Mouse (Mus musculus) ES-E14 (cell line): ENCODE measurements around the gene Itga2b. TPM values are rescaled to one million over a fixed set of nuclear protein-coding genes. Genes with fewer than 3 reads are reported as not detected.

ENCODE experiments used
- DNase-seq: peaks from one replicate; pipeline ENCODE4 v3.0.0-alpha.2; 2013; ENCODE audit warnings: low read depth, low spot score
- H3K27ac ChIP-seq: 2 replicates; pipeline ENCODE4 v1.5.1; 2012; ENCODE audit warnings: low read depth, mild to moderate bottlenecking, low read length, moderate library complexity, mixed read lengths; ENCODE audit not compliant: poor library complexity, insufficient read depth, severe bottlenecking
- H3K36me3 ChIP-seq: 2 replicates; pipeline ENCODE4 v1.6.1; 2012; ENCODE audit warnings: mild to moderate bottlenecking, low read length, moderate library complexity, mixed read lengths; ENCODE audit not compliant: control insufficient read depth, poor library complexity, insufficient read depth, severe bottlenecking
- H3K4me1 ChIP-seq, 2 experiments: fragments of 150-350 bp in 1 of 2; sonication (generic) in 1 of 2; 2 replicates each; pipeline ENCODE4 v1.6.1; 2012; ENCODE audit warnings: low read length in 2 of 2, mild to moderate bottlenecking in 1 of 2, mixed read lengths in 1 of 2; ENCODE audit not compliant: control insufficient read depth in 2 of 2, insufficient read depth in 2 of 2, poor library complexity in 1 of 2
- H3K4me3 ChIP-seq, 2 experiments: fragments of 150-350 bp in 1 of 2; sonication (generic) in 1 of 2; 2 replicates each; pipeline ENCODE4 v1.5.1; 2012; ENCODE audit warnings: low read length in 2 of 2, low read depth in 1 of 2, mild to moderate bottlenecking in 1 of 2, mixed read lengths in 1 of 2; ENCODE audit not compliant: insufficient read depth in 1 of 2, poor library complexity in 1 of 2, severe bottlenecking in 1 of 2
- H3K9ac ChIP-seq: 2 replicates; pipeline ENCODE4 v1.6.1; 2012; ENCODE audit warnings: low read depth, mild to moderate bottlenecking, low read length, mixed read lengths; ENCODE audit not compliant: poor library complexity, insufficient read depth, severe bottlenecking
- H3K9me3 ChIP-seq: fragments of 150-350 bp; sonication (generic); 2 replicates; pipeline ENCODE4 v1.6.1; 2012; ENCODE audit warnings: low read depth, mild to moderate bottlenecking, low read length; ENCODE audit not compliant: control insufficient read depth, insufficient read depth
- CHD2 ChIP-seq: IDR thresholded peaks from 2 replicates; pipeline ENCODE4 v1.6.1; 2014; ENCODE audit warnings: mild to moderate bottlenecking, low read depth, low read length, inconsistent platforms
- HCFC1 ChIP-seq: IDR thresholded peaks from 2 replicates; pipeline ENCODE4 v1.6.1; 2012; ENCODE audit warnings: low read length, inconsistent platforms, borderline replicate concordance; ENCODE audit not compliant: insufficient read depth
- MAFK ChIP-seq: IDR thresholded peaks from 2 replicates; pipeline ENCODE4 v1.6.1; 2014; ENCODE audit warnings: mild to moderate bottlenecking, low read depth, low read length, inconsistent platforms; ENCODE audit not compliant: insufficient read depth
- ZC3H11A ChIP-seq: IDR thresholded peaks from 2 replicates; pipeline ENCODE4 v1.6.1; 2012; ENCODE audit warnings: low read depth, mild to moderate bottlenecking, inconsistent platforms, low read length, borderline replicate concordance
- ZNF384 ChIP-seq: IDR thresholded peaks from 2 replicates; pipeline ENCODE4 v1.6.1; 2012; ENCODE audit warnings: low read depth, low read length, inconsistent platforms
- in situ Hi-C, 2 experiments: fragments of 600-800 bp; cut with MboI; formaldehyde crosslinking; loops; one replicate each; pipeline ENCODE4 v1.15.1; 2025; ENCODE audit warnings: low sequenced_read_pairs in 2 of 2, inconsistent platforms in 1 of 2; ENCODE audit not compliant: unreplicated experiment in 2 of 2
- total RNA-seq: library from RNA; depleted of rRNA; stranded (reverse); fragments of 300-350 nt; gene quantifications from 2 replicates; pipeline ENCODE4 v1.2.3, GENCODE M21; 2012

Gene Itga2b
- total RNA-seq, 1 experiment = 6.6 TPM

DNA sequence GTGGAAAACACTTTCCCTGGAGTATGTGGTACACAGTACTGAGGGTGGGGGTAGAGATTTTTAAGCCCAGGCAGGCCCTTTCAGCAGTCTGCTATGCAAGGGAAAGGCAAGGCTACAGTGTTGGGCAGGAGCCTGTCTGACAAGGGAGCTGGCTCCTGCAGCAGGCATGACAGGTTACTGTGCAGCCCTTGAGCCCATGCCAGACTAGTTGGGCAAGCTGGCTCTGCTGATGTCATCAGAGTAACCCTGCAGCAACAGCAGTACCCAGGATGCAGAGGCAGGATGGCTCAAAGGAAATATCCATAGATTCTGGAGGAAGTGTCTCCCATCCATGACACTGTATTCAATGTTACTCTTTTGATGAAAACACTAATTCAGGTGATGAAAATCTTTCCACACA, 51.0 kb downstream of the Itga2b start:
- Histone ChIP-seq H3K4me1 (peaks cover 0 to 6% of the 10 kb centered on the region in 2 experiments; a peak in 2 of 4 replicates), H3K9ac (no peak overlapping the region), H3K9me3 (no peaks in the 10 kb centered on the region), H3K4me3 (no peak overlapping the region), H3K27ac (no peak overlapping the region), H3K36me3 (no peaks in the 10 kb centered on the region)
- DNase-seq = no peak
- in situ Hi-C loops = no loop called here
- TF ChIP-seq ZNF384 (no peak), CHD2 (no peak), ZC3H11A (no peak), MAFK (no peak), HCFC1 (no peak)

DNA sequence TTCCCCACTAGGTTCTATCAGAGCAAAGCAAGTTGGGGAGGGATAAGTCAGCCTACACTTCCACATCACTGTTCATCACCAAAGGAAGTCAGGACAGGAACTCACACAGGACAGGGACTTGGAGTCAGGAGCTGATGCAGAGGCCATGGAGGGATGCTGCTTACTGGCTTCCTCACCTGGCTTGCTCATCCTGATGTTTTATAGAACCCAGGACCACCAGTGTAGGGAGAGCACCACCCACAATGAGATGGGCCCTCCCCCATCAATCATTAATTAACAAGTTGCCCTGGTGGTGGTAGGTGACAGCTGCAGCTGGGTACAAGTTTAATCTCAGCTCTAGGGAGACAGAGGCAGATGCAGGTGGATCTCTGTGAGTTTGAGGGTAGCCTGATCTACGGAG, 52.8 kb downstream of the Itga2b start:
- Histone ChIP-seq H3K36me3 (no peaks in the 10 kb centered on the region), H3K27ac (no peak overlapping the region), H3K4me3 (no peak overlapping the region), H3K4me1 (peaks cover 0 to 6% of the 10 kb centered on the region in 2 experiments; a peak in 2 of 4 replicates), H3K9ac (no peak overlapping the region), H3K9me3 (no peaks in the 10 kb centered on the region)
- no peak for DNase-seq
- TF ChIP-seq ZNF384 (no peak), HCFC1 (no peak), ZC3H11A (no peak), MAFK (no peak), CHD2 (no peak)
- in situ Hi-C loops = no loop called here

DNA sequence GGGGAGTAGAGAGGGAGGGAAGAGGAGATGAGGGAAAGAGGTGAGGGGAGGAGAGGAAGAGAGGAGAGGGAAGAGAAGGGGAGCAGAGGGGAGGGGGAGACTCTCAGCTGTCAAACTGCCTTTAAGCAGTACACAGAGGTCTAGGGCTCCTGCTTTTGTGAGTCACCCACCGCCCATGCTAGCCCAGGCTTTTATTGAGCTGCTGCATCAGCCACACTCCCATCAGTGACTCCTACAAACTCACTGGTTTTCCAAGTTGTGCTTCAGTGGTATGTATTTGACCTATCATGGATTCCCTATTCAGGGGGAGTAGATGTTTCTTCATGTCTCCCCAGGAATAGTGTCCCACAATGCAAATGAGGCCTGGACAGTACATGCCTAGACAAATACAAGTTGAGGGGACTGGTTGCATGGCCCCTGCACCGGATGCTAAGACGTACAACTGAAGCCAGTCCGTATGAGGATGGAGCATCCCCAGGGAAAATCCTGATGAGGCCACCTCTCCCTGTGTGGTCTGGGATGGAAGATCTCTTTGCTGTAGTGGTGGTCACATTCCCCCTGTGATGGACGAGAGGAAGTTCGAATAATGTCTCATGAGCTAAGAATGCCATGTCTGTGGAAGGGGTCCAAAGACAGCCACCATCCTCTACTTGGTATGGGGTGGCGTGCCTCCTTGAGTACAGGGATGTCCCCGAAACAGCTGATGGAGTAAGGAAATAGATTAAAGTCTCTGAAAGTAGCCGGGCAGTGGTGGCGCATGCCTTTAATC, 54.7 kb downstream of the Itga2b start:
- no peak overlapping the region for H3K27ac ChIP-seq
- TF ChIP-seq HCFC1 = no peak
- no peak for TF ChIP-seq MAFK
- TF ChIP-seq ZC3H11A = no peak
- TF ChIP-seq ZNF384 = no peak
- no peak for TF ChIP-seq CHD2
- no peaks in the 10 kb centered on the region for H3K9me3 ChIP-seq
- in situ Hi-C loops = no loop called here
- no peak overlapping the region for H3K9ac ChIP-seq
- H3K4me1 ChIP-seq = peaks cover 0 to 6% of the 10 kb centered on the region in 2 experiments; a peak in 2 of 4 replicates
- no peak for DNase-seq
- no peaks in the 10 kb centered on the region for H3K36me3 ChIP-seq
- no peak overlapping the region for H3K4me3 ChIP-seq

DNA sequence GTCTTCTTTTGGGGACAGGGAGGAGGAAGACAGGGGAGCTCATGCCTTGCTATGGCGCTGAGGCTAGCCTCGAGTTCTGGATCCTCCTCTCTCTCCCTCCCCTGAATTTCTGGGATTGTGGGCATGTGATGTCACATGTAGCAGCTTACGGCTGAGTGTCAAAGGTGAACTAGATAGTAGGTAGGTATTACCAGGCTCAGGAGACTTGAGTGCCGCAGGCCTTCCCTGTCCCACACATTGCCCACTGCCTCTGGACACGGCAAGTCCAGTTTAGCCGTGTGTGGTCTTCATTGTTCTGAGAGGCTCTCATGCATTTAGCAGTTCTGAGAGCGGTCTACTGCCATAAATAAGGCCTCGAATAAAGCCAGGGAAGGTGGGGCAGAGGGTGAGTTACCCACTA, 56.9 kb downstream of the Itga2b start:
- DNase-seq = no peak
- Histone ChIP-seq H3K9me3 (no peaks in the 10 kb centered on the region), H3K9ac (no peak overlapping the region), H3K36me3 (no peaks in the 10 kb centered on the region), H3K27ac (no peak overlapping the region), H3K4me1 (peaks cover 0 to 13% of the 10 kb centered on the region in 2 experiments; a peak in 2 of 4 replicates), H3K4me3 (no peak overlapping the region)
- TF ChIP-seq HCFC1 = no peak
- TF ChIP-seq MAFK = no peak
- no peak for TF ChIP-seq CHD2
- no peak for TF ChIP-seq ZNF384
- TF ChIP-seq ZC3H11A = no peak
- in situ Hi-C loops = loop anchor here (5.0 kb wide), 2 partner anchors 111 to 121 kb away; no protein-coding TSS in a partner anchor
